Mouse (Mus musculus): ENCODE measurements around the gene Pqlc2. TPM values are rescaled to one million over a fixed set of nuclear protein-coding genes. Genes with fewer than 3 reads are reported as not detected.

The Pqlc2 gene
- polyA plus RNA-seq, 1 experiment from 2014 or later = 14.0 TPM

- no peak overlapping the region for H3K4me3 ChIP-seq (ENCODE audit: low read length)
- WGBS = 87% methylated on average over 7 of the region's 7 CpGs
- H3K4me1 ChIP-seq (ENCODE audit: control insufficient read depth, insufficient read depth, low read depth, low read length) = peaks cover 38% of the 10 kb centered on the region
- no peaks in the 10 kb centered on the region for H3K9me3 ChIP-seq (ENCODE audit: control insufficient read depth, low read length)
- no peaks in the 10 kb centered on the region for H3K36me3 ChIP-seq (ENCODE audit: control insufficient read depth, insufficient read depth, low read length)
- ATAC-seq = no peak
- H3K27me3 ChIP-seq (replicated peaks; ENCODE audit: control insufficient read depth, insufficient read depth, low read length) = no peaks in the 10 kb centered on the region
- no peak overlapping the region for H3K4me2 ChIP-seq (ENCODE audit: low read length)
- H3K9ac ChIP-seq (ENCODE audit: low read depth, low read length) = no peak overlapping the region
- H3K27ac ChIP-seq (ENCODE audit: low read depth, low read length) = no peak overlapping the region
Observed at GRCm38 (mm10) chr4:139247966-139248365, 62.5 kb downstream of the Pqlc2 start.

GRCm38 (mm10) chr4:139246130-139246877 is 64.2 kb downstream of the Pqlc2 start:
- Histone ChIP-seq H3K9ac (ENCODE audit: low read depth, low read length) (no peak overlapping the region), H3K4me1 (ENCODE audit: control insufficient read depth, insufficient read depth, low read depth, low read length) (peaks cover 32% of the 10 kb centered on the region), H3K9me3 (ENCODE audit: control insufficient read depth, low read length) (no peaks in the 10 kb centered on the region), H3K27ac (ENCODE audit: low read depth, low read length) (peak overlapping the region; percentile 13; the same call in 1 of the 2 replicates), H3K4me2 (ENCODE audit: low read length) (no peak overlapping the region), H3K27me3 (replicated peaks; ENCODE audit: control insufficient read depth, insufficient read depth, low read length) (no peaks in the 10 kb centered on the region), H3K4me3 (ENCODE audit: low read length) (no peak overlapping the region), H3K36me3 (ENCODE audit: control insufficient read depth, insufficient read depth, low read length) (0 out of 2 replicates have a peak, but pooled peaks cover 4% of the 10 kb centered on the region)
- WGBS = 30% methylated on average over 7 of the region's 7 CpGs
- ATAC-seq = peak; percentile 75

- 0 out of 2 replicates have a peak, but pooled peaks cover 4% of the 10 kb centered on the region for H3K36me3 ChIP-seq (ENCODE audit: control insufficient read depth, insufficient read depth, low read length)
- H3K9ac ChIP-seq (ENCODE audit: low read depth, low read length) = no peak overlapping the region
- peaks cover 29% of the 10 kb centered on the region for H3K4me1 ChIP-seq (ENCODE audit: control insufficient read depth, insufficient read depth, low read depth, low read length)
- H3K27me3 ChIP-seq (replicated peaks; ENCODE audit: control insufficient read depth, insufficient read depth, low read length) = no peaks in the 10 kb centered on the region
- ATAC-seq = no peak
- H3K27ac ChIP-seq (ENCODE audit: low read depth, low read length) = no peak overlapping the region
- no peak overlapping the region for H3K4me2 ChIP-seq (ENCODE audit: low read length)
- H3K9me3 ChIP-seq (ENCODE audit: control insufficient read depth, low read length) = no peaks in the 10 kb centered on the region
- 86% methylated on average over 2 of the region's 2 CpGs for WGBS
- H3K4me3 ChIP-seq (ENCODE audit: low read length) = no peak overlapping the region
Observed at GRCm38 (mm10) chr4:139245534-139245933, 65.0 kb downstream of the Pqlc2 start.

GRCm38 (mm10) chr4:139244766-139245165 is 65.7 kb downstream of the Pqlc2 start:
- ATAC-seq = no peak
- Histone ChIP-seq H3K4me3 (ENCODE audit: low read length) (no peak overlapping the region), H3K27ac (ENCODE audit: low read depth, low read length) (no peak overlapping the region), H3K36me3 (ENCODE audit: control insufficient read depth, insufficient read depth, low read length) (peaks cover 6% of the 10 kb centered on the region), H3K9me3 (ENCODE audit: control insufficient read depth, low read length) (no peaks in the 10 kb centered on the region), H3K4me2 (ENCODE audit: low read length) (no peak overlapping the region), H3K27me3 (replicated peaks; ENCODE audit: control insufficient read depth, insufficient read depth, low read length) (no peaks in the 10 kb centered on the region), H3K9ac (ENCODE audit: low read depth, low read length) (no peak overlapping the region), H3K4me1 (ENCODE audit: control insufficient read depth, insufficient read depth, low read depth, low read length) (peaks cover 29% of the 10 kb centered on the region)
- WGBS = 83% methylated on average over 4 of the region's 6 CpGs

- 66% methylated on average over 3 of the region's 3 CpGs for WGBS
- Histone ChIP-seq H3K9ac (ENCODE audit: low read depth, low read length) (no peak overlapping the region), H3K27me3 (replicated peaks; ENCODE audit: control insufficient read depth, insufficient read depth, low read length) (no peaks in the 10 kb centered on the region), H3K36me3 (ENCODE audit: control insufficient read depth, insufficient read depth, low read length) (peaks cover 9% of the 10 kb centered on the region), H3K4me2 (ENCODE audit: low read length) (no peak overlapping the region), H3K9me3 (ENCODE audit: control insufficient read depth, low read length) (no peaks in the 10 kb centered on the region), H3K27ac (ENCODE audit: low read depth, low read length) (peak overlapping the region; percentile 41; the same call in 1 of the 2 replicates), H3K4me1 (ENCODE audit: control insufficient read depth, insufficient read depth, low read depth, low read length) (peaks cover 29% of the 10 kb centered on the region), H3K4me3 (ENCODE audit: low read length) (no peak overlapping the region)
- no peak for ATAC-seq
Observed at GRCm38 (mm10) chr4:139244176-139244575, 66.3 kb downstream of the Pqlc2 start.

Small RNA genes lying within 50 kb of the gene (microRNA-seq; reads per million reads assigned to microRNA genes)
- gene Gm24245 (1.0 reads per million), gene Gm25732 (1.2 reads per million)

Other genes starting within 250 kb of the Pqlc2 start
- gene Htr6, start 235.1 kb downstream of the Pqlc2 start, polyA plus RNA-seq (2015; fragmentation: Nextera tagmentation; extraction: Ambion mirVana) = 0.64 and 0.66 TPM in 2 replicates
- gene Nbl1, start 217.7 kb downstream of the Pqlc2 start, polyA plus RNA-seq (2015; fragmentation: Nextera tagmentation; extraction: Ambion mirVana) = 43.7 and 57.7 TPM in 2 replicates
- 342 and 378 TPM in 2 replicates for gene Minos1, start 179.6 kb downstream of the Pqlc2 start, polyA plus RNA-seq (2015; fragmentation: Nextera tagmentation; extraction: Ambion mirVana)
- gene Capzb, start 117.8 kb downstream of the Pqlc2 start, polyA plus RNA-seq (2015; fragmentation: Nextera tagmentation; extraction: Ambion mirVana) = 339 and 345 TPM in 2 replicates
- 64.7 and 65.5 TPM in 2 replicates for gene Akr7a5, start within 50 bp of the Pqlc2 start, polyA plus RNA-seq (2015; fragmentation: Nextera tagmentation; extraction: Ambion mirVana)
- gene Mrto4, start 41.9 kb upstream of the Pqlc2 start, polyA plus RNA-seq (2015; fragmentation: Nextera tagmentation; extraction: Ambion mirVana) = 82.7 and 84.5 TPM in 2 replicates
- gene Emc1, start 41.9 kb upstream of the Pqlc2 start, polyA plus RNA-seq (2015; fragmentation: Nextera tagmentation; extraction: Ambion mirVana) = 45.3 and 49.1 TPM in 2 replicates
- gene Ubr4, start 41.9 kb upstream of the Pqlc2 start, polyA plus RNA-seq (2015; fragmentation: Nextera tagmentation; extraction: Ambion mirVana) = 82.1 and 84.6 TPM in 2 replicates
- gene Iffo2, start 219.8 kb upstream of the Pqlc2 start, polyA plus RNA-seq (2015; fragmentation: Nextera tagmentation; extraction: Ambion mirVana) = 3.5 and 3.9 TPM in 2 replicates